Mouse (Mus musculus): Measurements from ENCODE around the gene Gm10985. TPM values are rescaled to one million over a fixed set of nuclear protein-coding genes. Genes with fewer than 3 reads are reported as not detected.

Gm10985 gene
- not detected in 2 replicates for polyA plus RNA-seq (2015; fragmentation: Nextera tagmentation; extraction: Ambion mirVana)

DNA sequence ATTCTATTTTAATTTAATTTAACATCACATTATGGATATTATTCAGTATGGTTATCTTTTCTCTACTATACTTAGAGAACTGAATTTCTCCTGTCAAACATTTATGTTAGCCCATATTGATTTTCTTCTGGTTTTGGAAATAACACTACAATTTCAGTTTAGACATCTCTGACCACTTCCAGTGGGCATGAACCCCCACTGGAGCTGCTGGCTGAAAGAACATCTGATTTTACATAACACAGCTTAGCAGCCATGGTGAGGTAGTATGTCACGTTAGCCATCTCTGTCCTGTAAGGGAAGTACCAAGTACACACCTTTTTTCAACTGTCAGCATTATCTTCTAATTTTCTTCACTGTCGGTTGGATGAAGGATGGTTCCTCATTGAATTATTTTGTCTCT lies at the start of gene Gm10985:
Gm10985 (plus strand) TSS at position 301 of the 400 bp plus-strand sequence.
- WGBS: 80% methylated on average over 2 of the region's 2 CpGs
- Histone ChIP-seq H3K9me3 (no peaks in the 10 kb centered on the region), H3K27ac (no peak within 1 kb of the TSS), H3K4me3 (replicated peaks) (no peak within 1 kb of the TSS), H3K4me1 (no peaks in the 10 kb centered on the region), H3K4me2 (no peak within 1 kb of the TSS), H3K36me3 (no peaks in the 10 kb centered on the region), H3K9ac (no peak within 1 kb of the TSS), H3K27me3 (replicated peaks) (no peaks in the 10 kb centered on the region)
- ATAC-seq (ENCODE audit: insufficient read depth, low FRiP score, low read depth): no peak

DNA sequence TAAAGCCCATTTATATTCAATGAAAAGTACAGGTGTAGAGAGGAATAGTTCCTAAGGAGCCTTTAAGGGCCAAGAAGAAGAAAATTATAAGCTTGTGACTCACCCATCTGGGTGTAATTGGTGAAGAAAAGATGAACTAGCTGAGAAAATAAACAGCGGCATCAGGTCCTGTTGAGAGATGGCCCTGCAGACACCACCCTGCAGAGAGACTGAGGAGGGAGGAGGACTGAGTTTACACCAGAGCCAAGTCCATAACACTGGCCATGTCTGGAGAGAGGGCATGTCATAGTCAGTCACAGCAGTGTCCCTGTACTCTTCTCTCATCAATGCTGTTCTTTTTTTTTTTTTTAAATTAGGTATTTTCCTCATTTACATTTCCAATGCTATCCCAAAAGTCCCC lies 48.0 kb upstream of the Gm10985 start:
- ATAC-seq (ENCODE audit: insufficient read depth, low FRiP score, low read depth): no peak
- Histone ChIP-seq H3K4me2 (no peak overlapping the region), H3K9ac (no peak overlapping the region), H3K27me3 (replicated peaks) (no peaks in the 10 kb centered on the region), H3K27ac (no peak overlapping the region), H3K4me1 (no peaks in the 10 kb centered on the region), H3K4me3 (replicated peaks) (no peak overlapping the region), H3K9me3 (no peaks in the 10 kb centered on the region), H3K36me3 (no peaks in the 10 kb centered on the region)
- WGBS: 90% methylated on average over 1 of the region's 1 CpGs

DNA sequence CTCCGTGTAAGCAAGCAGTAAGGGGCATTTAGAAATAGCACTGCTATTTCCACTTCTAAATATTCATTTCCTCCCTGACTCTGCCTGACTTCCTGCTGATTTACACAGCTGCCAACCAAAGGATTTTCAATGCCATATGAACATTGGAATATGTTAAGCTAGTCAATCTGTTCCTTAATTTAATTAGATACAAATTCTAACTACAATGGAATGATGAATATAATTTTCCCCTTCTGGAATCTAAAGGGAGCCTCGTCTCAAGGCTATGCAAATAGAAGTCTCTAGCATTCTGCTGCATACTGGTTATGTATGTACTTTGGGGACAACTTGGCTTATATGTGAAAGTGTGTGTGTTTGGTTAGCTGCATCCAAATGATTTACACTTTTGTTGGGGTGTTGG lies 45.2 kb upstream of the Gm10985 start:
- Histone ChIP-seq H3K27ac (no peak overlapping the region), H3K36me3 (no peaks in the 10 kb centered on the region), H3K4me2 (no peak overlapping the region), H3K9me3 (no peaks in the 10 kb centered on the region), H3K9ac (no peak overlapping the region), H3K4me1 (no peaks in the 10 kb centered on the region), H3K27me3 (replicated peaks) (no peaks in the 10 kb centered on the region), H3K4me3 (replicated peaks) (no peak overlapping the region)
- WGBS: 52% methylated on average over 2 of the region's 2 CpGs
- no peak for ATAC-seq (ENCODE audit: insufficient read depth, low FRiP score, low read depth)

DNA sequence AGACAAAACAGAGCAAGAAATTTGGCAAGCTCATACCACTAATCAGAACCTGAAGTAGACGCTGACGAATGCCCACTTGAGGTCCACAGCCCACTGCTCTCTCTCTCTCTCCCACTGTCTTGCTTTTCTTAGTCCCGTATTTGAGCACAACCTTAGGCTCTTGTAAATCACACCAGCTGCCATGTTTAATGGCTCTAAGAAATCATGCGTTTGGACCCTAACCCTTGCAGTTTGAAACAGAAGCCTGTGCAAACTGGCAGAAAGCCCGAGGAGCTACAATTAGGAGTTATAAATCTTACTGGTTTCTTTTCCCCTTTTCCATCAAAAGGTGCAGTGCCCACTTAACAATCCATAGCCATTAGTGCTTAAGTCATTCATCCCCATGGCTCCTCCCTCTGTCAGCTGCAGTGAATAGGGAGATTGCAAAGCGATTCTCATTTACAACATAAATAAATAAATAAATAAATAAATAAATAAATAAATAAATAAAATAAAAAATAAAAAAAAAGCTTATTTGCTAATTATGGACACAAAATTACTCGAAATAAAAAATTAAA lies 31.4 kb upstream of the Gm10985 start:
- no peaks in the 10 kb centered on the region for H3K36me3 ChIP-seq
- no peak for ATAC-seq (ENCODE audit: insufficient read depth, low FRiP score, low read depth)
- no peak overlapping the region for H3K9ac ChIP-seq
- H3K4me2 ChIP-seq: no peak overlapping the region
- no peaks in the 10 kb centered on the region for H3K27me3 ChIP-seq (replicated peaks)
- H3K4me3 ChIP-seq (replicated peaks): no peak overlapping the region
- H3K4me1 ChIP-seq: no peaks in the 10 kb centered on the region
- WGBS: 56% methylated on average over 7 of the region's 7 CpGs
- no peaks in the 10 kb centered on the region for H3K9me3 ChIP-seq
- H3K27ac ChIP-seq: no peak overlapping the region

DNA sequence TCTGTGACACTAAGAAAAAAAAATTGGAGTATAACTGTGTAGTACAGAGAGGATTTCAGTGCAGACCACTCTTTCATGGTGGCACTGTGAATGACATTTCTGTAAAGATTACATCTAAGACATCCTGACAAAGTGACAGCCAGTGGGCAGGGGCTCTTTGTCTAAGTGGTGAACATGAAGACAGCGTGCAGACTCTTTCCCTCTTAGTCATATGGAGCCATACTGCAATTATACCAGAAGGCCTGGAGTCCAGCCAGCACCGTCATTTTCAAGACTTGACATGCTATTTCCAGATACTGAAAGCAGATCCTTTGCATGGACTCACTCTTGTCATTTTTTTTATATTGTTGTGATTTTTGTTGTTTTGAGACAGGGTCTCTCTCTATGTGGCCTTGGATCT lies 10.6 kb upstream of the Gm10985 start:
- Histone ChIP-seq H3K4me2 (no peak overlapping the region), H3K4me1 (no peaks in the 10 kb centered on the region), H3K4me3 (replicated peaks) (no peak overlapping the region), H3K36me3 (no peaks in the 10 kb centered on the region), H3K9me3 (no peaks in the 10 kb centered on the region), H3K27me3 (replicated peaks) (no peaks in the 10 kb centered on the region), H3K9ac (no peak overlapping the region), H3K27ac (no peak overlapping the region)
- 68% methylated on average over 2 of the region's 2 CpGs for WGBS
- no peak for ATAC-seq (ENCODE audit: insufficient read depth, low FRiP score, low read depth)

DNA sequence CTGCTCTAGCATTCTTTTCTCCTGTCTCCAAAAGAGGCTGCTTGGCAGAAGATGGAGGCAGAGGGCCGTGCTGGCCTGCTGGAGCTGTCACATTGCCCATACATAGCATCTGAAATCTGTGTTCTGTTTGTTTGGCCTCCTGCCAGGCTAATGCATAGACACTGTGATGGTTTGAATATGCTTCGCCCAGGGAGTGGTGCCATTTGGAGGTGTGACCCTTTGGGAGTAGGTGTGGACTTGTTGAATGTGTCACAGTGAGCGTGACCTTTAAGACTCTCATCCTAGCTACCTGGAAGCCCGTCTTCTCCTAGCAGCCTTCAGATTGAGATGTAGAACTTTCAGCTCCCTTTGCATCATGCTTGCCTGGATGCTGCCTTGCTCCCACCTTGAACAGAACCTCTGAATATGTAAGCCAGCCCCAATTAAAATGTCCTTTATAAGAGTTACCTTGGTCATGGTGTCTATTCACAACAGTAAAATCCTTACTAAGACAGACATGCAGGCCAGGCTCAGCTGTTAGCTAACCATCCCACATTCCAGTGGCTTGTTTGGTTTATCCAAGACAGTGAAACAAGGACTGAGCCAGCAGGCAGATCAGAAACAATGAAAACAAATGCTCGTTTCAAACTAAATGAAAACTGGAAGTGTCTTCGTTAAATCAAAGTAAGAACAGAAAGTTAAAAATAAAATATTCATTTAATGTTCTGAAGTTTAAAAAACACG lies 1.5 kb downstream of the Gm10985 start:
- Histone ChIP-seq H3K4me2 (no peak overlapping the region), H3K4me1 (no peaks in the 10 kb centered on the region), H3K27ac (no peak overlapping the region), H3K9ac (no peak overlapping the region), H3K9me3 (no peaks in the 10 kb centered on the region), H3K27me3 (replicated peaks) (no peaks in the 10 kb centered on the region), H3K36me3 (no peaks in the 10 kb centered on the region), H3K4me3 (replicated peaks) (no peak overlapping the region)
- no peak for ATAC-seq (ENCODE audit: insufficient read depth, low FRiP score, low read depth)
- WGBS: 50% methylated on average over 7 of the region's 7 CpGs

DNA sequence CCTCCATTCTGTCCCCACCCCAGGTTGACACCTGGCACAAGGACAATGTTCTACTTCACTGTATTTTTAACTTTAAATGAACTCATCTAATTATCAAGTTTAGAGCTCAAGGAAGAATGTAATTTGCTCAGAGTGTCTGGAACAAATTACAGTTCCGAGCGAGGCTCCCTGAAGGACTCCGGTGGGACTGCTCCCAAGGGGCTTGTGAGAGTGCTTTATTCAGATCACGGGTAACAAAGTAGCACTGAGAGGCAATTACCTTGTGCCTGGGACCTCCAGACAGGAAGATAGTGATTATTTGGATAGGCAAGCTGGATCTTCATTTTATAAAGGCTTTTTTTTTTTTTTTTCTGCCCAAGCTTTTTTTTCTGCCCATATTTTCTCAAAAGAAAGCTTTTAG lies 2.8 kb downstream of the Gm10985 start:
- Histone ChIP-seq H3K27ac (no peak overlapping the region), H3K4me3 (replicated peaks) (no peak overlapping the region), H3K36me3 (no peaks in the 10 kb centered on the region), H3K9ac (no peak overlapping the region), H3K4me1 (no peaks in the 10 kb centered on the region), H3K27me3 (replicated peaks) (no peaks in the 10 kb centered on the region), H3K4me2 (no peak overlapping the region), H3K9me3 (no peaks in the 10 kb centered on the region)
- WGBS: 77% methylated on average over 4 of the region's 4 CpGs
- ATAC-seq (ENCODE audit: insufficient read depth, low FRiP score, low read depth): no peak

DNA sequence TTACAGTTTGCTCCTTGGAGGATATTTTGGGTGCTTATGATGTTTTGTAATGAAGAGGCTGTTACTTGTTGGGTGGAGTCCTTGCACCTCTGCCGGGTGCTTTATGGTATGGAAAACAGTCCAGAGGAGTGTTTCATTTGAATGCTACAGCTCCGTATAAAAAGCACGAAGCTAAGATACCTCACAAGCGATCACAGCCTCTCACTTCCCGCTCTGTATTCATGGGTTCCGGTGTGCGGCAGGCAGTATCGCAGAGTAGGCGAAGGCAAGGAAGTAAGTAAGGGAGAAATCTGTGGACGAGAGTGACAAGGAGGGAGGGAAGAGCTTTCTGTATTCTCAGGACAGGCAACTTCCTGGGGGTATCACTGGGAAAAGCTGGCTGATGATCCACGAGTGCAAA lies 3.4 kb downstream of the Gm10985 start:
- H3K9me3 ChIP-seq: no peaks in the 10 kb centered on the region
- H3K36me3 ChIP-seq: no peaks in the 10 kb centered on the region
- H3K4me3 ChIP-seq (replicated peaks): no peak overlapping the region
- no peak overlapping the region for H3K9ac ChIP-seq
- 79% methylated on average over 11 of the region's 11 CpGs for WGBS
- no peak overlapping the region for H3K27ac ChIP-seq
- ATAC-seq (ENCODE audit: insufficient read depth, low FRiP score, low read depth): no peak
- H3K4me2 ChIP-seq: no peak overlapping the region
- H3K27me3 ChIP-seq (replicated peaks): no peaks in the 10 kb centered on the region
- H3K4me1 ChIP-seq: no peaks in the 10 kb centered on the region

DNA sequence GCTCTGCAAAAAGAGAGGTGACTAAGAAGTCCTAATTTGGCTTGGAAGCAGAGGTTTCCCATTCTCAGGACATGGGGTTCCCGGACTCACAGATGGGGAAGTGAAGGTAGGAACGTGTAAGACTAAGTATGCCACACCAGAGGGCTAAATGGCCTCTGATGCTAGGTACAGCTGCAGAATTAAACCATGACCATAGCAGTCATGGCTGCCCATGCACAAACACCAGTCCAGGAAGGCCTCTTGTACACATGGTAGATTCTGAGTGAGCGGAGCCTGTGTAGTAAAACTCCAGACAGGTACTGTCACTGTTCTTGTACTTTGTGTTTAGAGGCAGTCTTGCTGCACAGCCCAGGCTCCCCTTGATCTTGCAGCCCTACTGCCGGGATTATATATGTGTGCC lies 9.4 kb downstream of the Gm10985 start:
- no peak for ATAC-seq (ENCODE audit: insufficient read depth, low FRiP score, low read depth)
- Histone ChIP-seq H3K4me2 (no peak overlapping the region), H3K9me3 (no peaks in the 10 kb centered on the region), H3K27me3 (replicated peaks) (no peaks in the 10 kb centered on the region), H3K9ac (no peak overlapping the region), H3K27ac (no peak overlapping the region), H3K4me3 (replicated peaks) (no peak overlapping the region), H3K4me1 (no peaks in the 10 kb centered on the region), H3K36me3 (peaks cover 11% of the 10 kb centered on the region)
- 81% methylated on average over 4 of the region's 4 CpGs for WGBS

DNA sequence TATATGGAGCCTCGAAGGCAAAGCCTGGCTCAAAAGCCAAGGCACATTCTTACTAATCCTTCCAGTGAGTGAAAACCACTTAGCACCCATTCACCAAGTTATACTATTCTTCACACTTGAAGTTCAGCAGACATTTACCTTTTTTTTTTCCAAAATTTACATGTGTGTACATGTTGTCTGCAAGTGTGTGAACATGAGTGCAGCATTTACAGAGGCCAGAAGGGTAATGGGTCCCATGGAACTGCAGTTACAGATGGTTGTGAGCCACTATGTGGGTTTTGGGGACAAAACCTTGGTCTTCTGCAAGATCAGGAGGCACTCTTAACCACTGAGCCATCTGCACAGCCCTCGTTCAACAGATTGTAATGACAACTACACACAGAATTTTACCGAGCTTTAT lies 9.9 kb downstream of the Gm10985 start:
- WGBS: 87% methylated on average over 3 of the region's 3 CpGs
- no peak overlapping the region for H3K9ac ChIP-seq

DNA sequence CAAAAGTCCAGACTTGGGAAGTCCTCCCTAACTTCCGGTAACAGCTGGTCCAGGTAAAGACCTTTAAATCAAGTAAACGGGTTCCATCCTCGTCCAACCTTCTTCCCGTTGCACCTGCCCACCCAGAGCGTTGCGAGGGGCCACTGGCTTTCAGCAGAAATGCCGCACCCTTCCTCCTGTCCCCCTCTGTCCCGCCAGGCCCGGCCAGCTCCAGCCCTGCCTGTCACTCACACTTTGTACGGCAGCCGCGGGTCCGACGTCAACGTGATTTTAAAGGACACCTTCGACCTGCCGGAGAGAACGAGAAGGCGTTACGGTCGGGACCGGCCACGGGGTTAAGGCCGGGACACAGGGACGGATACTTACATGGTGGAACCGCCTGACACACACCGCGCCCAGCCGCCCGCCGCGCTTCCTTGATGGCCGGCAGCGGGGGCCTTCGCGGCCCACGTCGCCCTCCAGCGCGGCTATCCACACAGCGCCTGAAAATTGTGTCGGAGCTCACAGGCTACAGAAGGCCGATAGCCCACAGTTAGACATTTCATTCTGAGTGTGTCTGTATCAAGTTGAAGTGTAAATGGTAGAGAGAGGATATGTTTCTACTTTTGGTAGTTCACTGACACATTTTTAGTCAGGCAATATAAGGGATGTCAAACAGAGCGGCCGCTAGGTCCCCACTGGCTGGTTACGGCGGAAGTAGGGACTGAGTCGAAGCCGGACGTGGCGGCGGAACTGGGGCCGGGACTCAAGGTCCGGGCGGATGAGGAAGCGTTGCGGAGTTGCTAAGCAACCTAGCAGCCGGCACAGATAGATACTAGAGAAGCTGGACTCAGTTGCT lies 18.7 kb downstream of the Gm10985 start, which contains the start of gene Ufm1:
Ufm1 (minus strand) TSS at position 448 of the 838 bp plus-strand sequence.
- H3K27ac ChIP-seq: 0 out of 2 replicates have a peak within 1 kb of the TSS, but pooled peaks have one; percentile 55
- under 1% methylated on average over 58 of the region's 58 CpGs for WGBS
- peak; percentile 98 for ATAC-seq (ENCODE audit: insufficient read depth, low FRiP score, low read depth)

More for the DNA sequence above, 9.9 kb downstream of the Gm10985 start:
- no peak overlapping the region for H3K4me3 ChIP-seq (replicated peaks)
- H3K27ac ChIP-seq: no peak overlapping the region
- H3K4me1 ChIP-seq: no peaks in the 10 kb centered on the region
- no peak for ATAC-seq (ENCODE audit: insufficient read depth, low FRiP score, low read depth)
- no peaks in the 10 kb centered on the region for H3K27me3 ChIP-seq (replicated peaks)
- no peaks in the 10 kb centered on the region for H3K9me3 ChIP-seq
- no peak overlapping the region for H3K4me2 ChIP-seq
- peaks cover 14% of the 10 kb centered on the region for H3K36me3 ChIP-seq

DNA sequence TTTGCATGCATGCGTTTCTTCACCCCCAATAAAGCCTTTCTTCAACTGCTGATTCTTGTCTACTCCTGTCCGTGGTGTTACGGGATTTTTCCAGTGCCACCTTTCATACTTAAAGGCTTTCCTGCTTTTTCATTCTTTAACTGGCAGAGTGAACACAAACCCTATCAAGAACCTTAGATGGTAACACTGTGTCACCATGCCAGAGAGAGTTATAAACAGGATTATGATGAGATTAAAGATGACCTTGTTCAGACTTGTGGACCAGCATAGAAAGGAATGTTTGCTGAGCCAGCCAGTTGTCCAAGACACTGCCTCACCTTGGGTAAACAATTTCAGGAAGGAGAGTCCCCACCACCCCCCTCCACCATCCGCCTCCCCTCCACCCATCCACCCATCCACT lies 23.3 kb downstream of the Gm10985 start:
- Histone ChIP-seq H3K27me3 (replicated peaks) (no peaks in the 10 kb centered on the region), H3K9ac (no peak overlapping the region), H3K4me3 (replicated peaks) (no peak overlapping the region), H3K9me3 (no peaks in the 10 kb centered on the region), H3K4me2 (no peak overlapping the region), H3K36me3 (no peaks in the 10 kb centered on the region), H3K4me1 (no peaks in the 10 kb centered on the region), H3K27ac (peak overlapping the region; percentile 23; the same call in 1 of the 2 replicates)
- 68% methylated on average over 4 of the region's 4 CpGs for WGBS
- ATAC-seq (ENCODE audit: insufficient read depth, low FRiP score, low read depth): no peak

More for the DNA sequence above, 18.7 kb downstream of the Gm10985 start, which contains the start of gene Ufm1:
- Histone ChIP-seq H3K4me2 (peak within 1 kb of the TSS; percentile 65), H3K9me3 (no peaks in the 10 kb centered on the region), H3K27me3 (replicated peaks) (no peaks in the 10 kb centered on the region), H3K4me1 (peaks cover 5% of the 10 kb centered on the region; the same call in 1 of the 2 replicates), H3K36me3 (peaks cover 22% of the 10 kb centered on the region), H3K4me3 (replicated peaks) (peak within 1 kb of the TSS; percentile 83), H3K9ac (peak within 1 kb of the TSS; percentile 65)
